Mouse (Mus musculus): ENCODE measurements around the gene Phyh.

GRCm38 (mm10) chr2:4958039-4958438 lies 39.2 kb downstream of the Phyh start:
- TF ChIP-seq CTCF (conservative IDR thresholded peaks at IDR 0.05; ENCODE audit: insufficient read depth, insufficient read length, low read depth, low read length) (no peak), POLR2A (IDR thresholded peaks at IDR 0.05; ENCODE audit: low read depth, low read length) (no peak)

Data from kidney, adult 2 months (tissue).